Mouse (Mus musculus) brain, embryonic 14.5 days (tissue): Measurements from ENCODE around the gene Pacrg.

Experiments used
- CTCF ChIP-seq: fragments of 200-500 bp; IDR thresholded peaks from 2 replicates; pipeline ENCODE4 v1.5.1; 2012; ENCODE audit warnings: inconsistent platforms, mild to moderate bottlenecking, moderate library complexity, borderline replicate concordance; ENCODE audit not compliant: insufficient read depth, insufficient read length; ENCODE audit errors: extremely low read depth
- POLR2A ChIP-seq: fragments of 200-500 bp; IDR thresholded peaks from 2 replicates; pipeline ENCODE4 v1.6.1; 2012; ENCODE audit warnings: mild to moderate bottlenecking, inconsistent platforms, borderline replicate concordance; ENCODE audit not compliant: poor library complexity, insufficient read depth, insufficient read length, severe bottlenecking; ENCODE audit errors: extremely low read depth

DNA sequence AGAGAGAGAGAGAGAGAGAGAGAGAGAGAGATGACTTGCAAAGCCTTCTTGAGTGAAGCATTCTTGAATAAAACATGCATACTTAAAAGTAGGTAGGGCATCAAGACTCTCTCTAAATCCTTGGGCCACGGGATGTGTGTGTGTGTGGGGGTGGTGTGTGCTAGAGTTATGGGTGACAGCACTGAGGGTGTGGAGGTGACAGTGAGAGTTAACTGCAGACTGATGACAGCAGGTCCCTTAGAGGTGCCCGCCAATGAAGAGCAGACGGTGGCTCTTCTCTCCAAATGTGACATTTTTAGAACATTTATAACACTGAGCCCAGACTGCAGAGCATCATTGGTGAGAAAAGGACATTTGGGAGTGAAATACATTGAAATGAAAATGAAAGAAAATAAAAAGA, 220.2 kb downstream of the Pacrg start:
- TF ChIP-seq CTCF (no peak), POLR2A (no peak)
